Mouse (Mus musculus): ENCODE data around the gene Abca17.

GRCm38 (mm10) chr17:24225851-24226250 is 125.0 kb downstream of the Abca17 start:
- TF ChIP-seq EP300 (IDR thresholded peaks at IDR 0.05) (no peak), CTCF (IDR thresholded peaks at IDR 0.05) (no peak)

All from lung, postnatal 0 days (tissue).